10 mouse cellular contexts compared by ENCODE assay signal in the genomic region with DNA sequence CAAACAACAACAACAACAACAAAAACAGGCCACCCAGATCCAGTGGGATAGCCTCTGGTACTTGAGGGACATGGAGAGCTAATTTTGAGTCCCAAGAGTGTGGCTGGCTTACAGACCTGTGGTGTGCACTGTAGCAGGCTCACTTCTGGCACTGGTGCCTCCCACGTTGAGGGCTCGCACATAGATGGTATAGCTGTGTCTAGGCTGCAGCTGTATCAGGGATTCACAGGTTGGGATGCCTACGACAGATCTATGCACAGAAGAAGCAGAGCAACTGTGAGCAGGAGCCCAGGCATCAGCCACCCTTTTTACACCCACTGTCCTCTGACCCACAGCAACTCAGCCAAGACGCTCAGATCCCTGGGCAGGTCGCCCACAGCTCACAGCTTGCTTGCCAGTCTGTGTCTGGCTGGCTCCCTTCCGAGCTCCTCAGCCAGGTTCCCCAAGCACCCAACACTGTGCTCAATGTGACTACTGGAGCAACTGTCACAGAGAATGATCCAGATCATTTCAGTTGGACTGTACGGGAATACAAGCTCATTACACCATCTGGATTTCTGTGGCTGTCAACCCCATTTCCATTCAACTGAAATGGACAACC. TPM values are rescaled to one million over a fixed set of nuclear protein-coding genes. Genes with fewer than 3 reads are reported as not detected.
DNase-seq lines count a peak whose midpoint lies in the region; ATAC-seq lines count a peak whose summit lies in the region.
"Had no signal": no experiment of that assay in that cellular context is flagged by ENCODE, and none has a peak within 500 bp of the region (broad histone marks: within the 10 kb centered on the region; RNA-seq: fewer than 3 reads in every experiment).

No protein-coding gene starts in this region.

- H3K9ac ChIP-seq in kidney, embryonic 16.5 days (replicated peaks; ENCODE audit: low read length) = no peak overlapping the region
- no peak overlapping the region for H3K9ac ChIP-seq in midbrain, embryonic 15.5 days

- H3K4me1 ChIP-seq in kidney, embryonic 16.5 days (ENCODE audit: insufficient read depth, low read length) = no peaks in the 10 kb centered on the region
- H3K4me1 ChIP-seq in brown adipose tissue, adult 24 weeks (ENCODE audit: control insufficient read depth, insufficient read depth, insufficient read length, low read length) = peaks cover 14% of the 10 kb centered on the region
- H3K4me1 ChIP-seq in midbrain, embryonic 15.5 days = peaks cover 9% of the 10 kb centered on the region; the same call in 1 of the 2 replicates

- H3K27me3 ChIP-seq in kidney, embryonic 16.5 days (ENCODE audit: insufficient read depth, low read length) = no peaks in the 10 kb centered on the region
- H3K27me3 ChIP-seq in midbrain, embryonic 15.5 days (replicated peaks) = no peaks in the 10 kb centered on the region

- peak; percentile 65 for DNase-seq in kidney, adult 18-20 months
- peak; percentile 87 for DNase-seq in gastrocnemius, postnatal 14 days
- DNase-seq in layer of hippocampus, postnatal 14 days (ENCODE audit: low spot score in 2 of 2) = peak; percentile 83 to 92
- DNase-seq in right cerebral cortex, postnatal 4 days = peak; percentile 74
- DNase-seq in yolk sac, embryonic 10.5 days (ENCODE audit: low spot score) = no peak

- H3K27ac ChIP-seq in kidney, embryonic 16.5 days (ENCODE audit: low read length) = no peak overlapping the region
- peak overlapping the region; percentile 71 for H3K27ac ChIP-seq in brown adipose tissue, adult 24 weeks (replicated peaks; ENCODE audit: low read depth, low read length)
- H3K27ac ChIP-seq in midbrain, embryonic 15.5 days = no peak overlapping the region

- H3K4me2 ChIP-seq in kidney, embryonic 16.5 days (replicated peaks; ENCODE audit: low read depth, low read length) = no peak overlapping the region
- H3K4me2 ChIP-seq in midbrain, embryonic 15.5 days = no peak overlapping the region

- ATAC-seq in kidney, embryonic 16.5 days (ENCODE audit: low FRiP score, low TSS enrichment) = no peak
- no peak for ATAC-seq in midbrain, embryonic 15.5 days (replicated peaks)

- no peak overlapping the region for H3K4me3 ChIP-seq in kidney, embryonic 16.5 days (ENCODE audit: low read length)
- no peak overlapping the region for H3K4me3 ChIP-seq in brown adipose tissue, adult 24 weeks (ENCODE audit: insufficient read depth, low read depth, low read length)
- H3K4me3 ChIP-seq in midbrain, embryonic 15.5 days = no peak overlapping the region

- WGBS in kidney, embryonic 16.5 days = 83% methylated on average over 7 of the region's 7 CpGs
- WGBS in midbrain, embryonic 15.5 days = 84% methylated on average over 7 of the region's 7 CpGs

- H3K36me3 ChIP-seq in kidney, embryonic 16.5 days (ENCODE audit: insufficient read depth, low read length) = no peaks in the 10 kb centered on the region
- H3K36me3 ChIP-seq in midbrain, embryonic 15.5 days (replicated peaks) = no peaks in the 10 kb centered on the region

- H3K9me3 ChIP-seq in kidney, embryonic 16.5 days (ENCODE audit: low read length) = no peaks in the 10 kb centered on the region
- no peaks in the 10 kb centered on the region for H3K9me3 ChIP-seq in midbrain, embryonic 15.5 days

- intact Hi-C loops in gastrocnemius, postnatal 14 days (cut with DNase I; ENCODE audit: low total_unique reads) = no loop called here

RNA-seq across cellular contexts. Expression of a gene that starts 24.7 kb away (rescaled TPM):
- polyA plus RNA-seq in kidney, embryonic 16.5 days (2015; fragmentation: Nextera tagmentation; extraction: Ambion mirVana) = 0.19 and 0.27 TPM in 2 replicates
- polyA plus RNA-seq in brown adipose tissue, adult 24 weeks (2012; ENCODE audit: insufficient read depth, insufficient read length, missing spikeins) = 18.0 and 18.9 TPM in 2 replicates
- 100 to 1,000 TPM; 204 to 220 TPM for total RNA-seq in gastrocnemius, postnatal 14 days (2021)
- total RNA-seq in layer of hippocampus, postnatal 14 days (2021) = under 1 TPM; 0.10 to 0.32 TPM
- polyA plus RNA-seq in midbrain, embryonic 15.5 days (2015; fragmentation: Nextera tagmentation; extraction: Ambion mirVana) = 0.17 and 0.29 TPM in 2 replicates
- polyA plus RNA-seq: intestine, embryonic 14.5 days had no signal

RNA-seq across cellular contexts. Expression of a gene that starts 29.0 kb away (rescaled TPM):
- 1.2 and 3.4 TPM in 2 replicates for polyA plus RNA-seq in kidney, embryonic 16.5 days (2015; fragmentation: Nextera tagmentation; extraction: Ambion mirVana)
- polyA plus RNA-seq in brown adipose tissue, adult 24 weeks (2012; ENCODE audit: insufficient read depth, insufficient read length, missing spikeins) = 10.7 and 12.9 TPM in 2 replicates
- 1 to 10 TPM; 4.8 to 5.7 TPM for total RNA-seq in gastrocnemius, postnatal 14 days (2021)
- total RNA-seq in layer of hippocampus, postnatal 14 days (2021) = 10 to 100 TPM; 16.0 to 19.7 TPM
- 6.0 and 6.9 TPM in 2 replicates for polyA plus RNA-seq in midbrain, embryonic 15.5 days (2015; fragmentation: Nextera tagmentation; extraction: Ambion mirVana)

RNA-seq across cellular contexts. Expression of a gene that starts 43.9 kb away (rescaled TPM):
- not detected in 2 replicates for polyA plus RNA-seq in kidney, embryonic 16.5 days (2015; fragmentation: Nextera tagmentation; extraction: Ambion mirVana)
- polyA plus RNA-seq in brown adipose tissue, adult 24 weeks (2012; ENCODE audit: insufficient read depth, insufficient read length, missing spikeins) = not detected in 2 replicates
- total RNA-seq in gastrocnemius, postnatal 14 days (2021) = not detected
- not detected for total RNA-seq in layer of hippocampus, postnatal 14 days (2021)
- polyA plus RNA-seq in midbrain, embryonic 15.5 days (2015; fragmentation: Nextera tagmentation; extraction: Ambion mirVana) = not detected in 2 replicates
- polyA plus RNA-seq: cortical plate, adult 2 months; intestine, embryonic 14.5 days had no signal

RNA-seq across cellular contexts. Expression of a gene that starts 48.3 kb away (rescaled TPM):
- 1.0 and 1.5 TPM in 2 replicates for polyA plus RNA-seq in kidney, embryonic 16.5 days (2015; fragmentation: Nextera tagmentation; extraction: Ambion mirVana)
- not detected in 2 replicates for polyA plus RNA-seq in brown adipose tissue, adult 24 weeks (2012; ENCODE audit: insufficient read depth, insufficient read length, missing spikeins)
- 1 to 10 TPM; 2.1 to 4.0 TPM for total RNA-seq in gastrocnemius, postnatal 14 days (2021)
- total RNA-seq in layer of hippocampus, postnatal 14 days (2021) = 100 to 1,000 TPM; 151 to 159 TPM
- 155 and 162 TPM in 2 replicates for polyA plus RNA-seq in midbrain, embryonic 15.5 days (2015; fragmentation: Nextera tagmentation; extraction: Ambion mirVana)

Comparison
In these comparisons a context has a peak if more than half of its experiments do, and no peak if none do; other contexts are left out.
1. RNA of a gene that starts 24.7 kb away (polyA plus RNA-seq): 18.0 to 18.9 TPM in brown adipose tissue, adult 24 weeks; 0.19 to 0.27 TPM in kidney, embryonic 16.5 days and 0.17 to 0.29 TPM in midbrain, embryonic 15.5 days; every median in the first group is over 10 times any median in the second.